Mouse (Mus musculus) thymus, adult 2 months (tissue): ENCODE data around the gene Sac3d1. TPM values are rescaled to one million over a fixed set of nuclear protein-coding genes. Genes with fewer than 3 reads are reported as not detected.
A peak's percentile ranks its signal among the peaks of the same experiment; 100 is the strongest.
"Not testable (repeated sequence)": the region's sequence is repeated elsewhere in the genome, so short reads cannot be mapped to it uniquely, and the experiment has no call there.

Source experiments
- DNase-seq: peaks from one replicate; pipeline ENCODE4 v3.0.0; 2021
- H3K27ac ChIP-seq: fragments of 200-500 bp; 2 replicates; pipeline ENCODE4 v1.5.1; 2012; ENCODE audit warnings: low read length, control low read depth; ENCODE audit not compliant: control insufficient read depth, insufficient read depth
- H3K27me3 ChIP-seq: fragments of 200-500 bp; 2 replicates; pipeline ENCODE4 v1.6.1; 2012; ENCODE audit warnings: mild to moderate bottlenecking, low read length, moderate library complexity, mixed read lengths; ENCODE audit not compliant: control insufficient read depth, insufficient read depth
- H3K36me3 ChIP-seq: fragments of 200-500 bp; 2 replicates; pipeline ENCODE4 v1.6.1; 2012; ENCODE audit warnings: mild to moderate bottlenecking, low read length, moderate library complexity; ENCODE audit not compliant: control insufficient read depth, insufficient read depth
- H3K4me1 ChIP-seq: fragments of 200-500 bp; replicated peaks from 2 replicates; pipeline ENCODE4 v1.6.1; 2012; ENCODE audit warnings: low read length; ENCODE audit not compliant: control insufficient read depth, insufficient read depth
- H3K4me3 ChIP-seq: fragments of 200-500 bp; 2 replicates; pipeline ENCODE4 v1.5.1; 2012; ENCODE audit warnings: mild to moderate bottlenecking, low read length, control low read depth, moderate library complexity; ENCODE audit not compliant: control insufficient read depth, insufficient read depth
- CTCF ChIP-seq: fragments of 200-500 bp; IDR thresholded peaks from 2 replicates; pipeline ENCODE4 v1.5.1; 2012; ENCODE audit warnings: mild to moderate bottlenecking, control low read depth, low read length, moderate library complexity, borderline replicate concordance; ENCODE audit not compliant: control insufficient read depth, poor library complexity, insufficient read depth; ENCODE audit errors: extremely low read depth
- POLR2A ChIP-seq: fragments of 200-500 bp; IDR thresholded peaks from 2 replicates; pipeline ENCODE4 v1.6.1; 2012; ENCODE audit warnings: mild to moderate bottlenecking, low read length, control low read depth, moderate library complexity; ENCODE audit not compliant: control insufficient read depth, poor library complexity, insufficient read depth; ENCODE audit errors: extremely low read depth
- WGBS: fragments of 180-500 bp; shearing (Covaris S2); methylation state at CpG from one replicate; pipeline ENCODE4 v1.1.7; 2018; 5-methylcytosine and 5-hydroxymethylcytosine counted together
- polyA plus RNA-seq: library from polyadenylated mRNA; depleted of rRNA; stranded (reverse); fragments of >200 nt; gene quantifications from 2 replicates; pipeline ENCODE4 v1.2.3, GENCODE M21; 2012

The Sac3d1 gene
- polyA plus RNA-seq, 1 experiment, result 71.3 TPM

GRCm38 (mm10) chr19:6132171-6132827 is 13.8 kb upstream of the Sac3d1 start:
- TF ChIP-seq CTCF (no peak), POLR2A (no peak)
- Histone ChIP-seq H3K4me1 (peaks cover 3% of the 10 kb centered on the region), H3K36me3 (no peaks in the 10 kb centered on the region), H3K4me3 (no peak overlapping the region), H3K27me3 (no peaks in the 10 kb centered on the region), H3K27ac (no peak overlapping the region)
- 91% methylated on average over 7 of the region's 7 CpGs for WGBS
- DNase-seq, result no peak

- WGBS, result 90% methylated on average over 7 of the region's 7 CpGs
- H3K36me3 ChIP-seq, H3K4me1 ChIP-seq, H3K4me3 ChIP-seq, H3K27me3 ChIP-seq, H3K27ac ChIP-seq, DNase-seq: not testable (repeated sequence)
These were observed 12.1 kb upstream of the Sac3d1 start for GRCm38 (mm10) chr19:6130414-6131128.

- Histone ChIP-seq H3K27me3 (no peaks in the 10 kb centered on the region), H3K4me3 (peak within 1 kb of the TSS; percentile 63), H3K36me3 (no peaks in the 10 kb centered on the region), H3K4me1 (peaks cover 3% of the 10 kb centered on the region), H3K27ac (peak within 1 kb of the TSS; percentile 89)
- WGBS, result under 1% methylated on average over 32 of the region's 32 CpGs
- TF ChIP-seq POLR2A, result peak; percentile 66; the same call in 1 of the 2 replicates
- TF ChIP-seq CTCF, result peak; percentile 50; the same call in 1 of the 2 replicates
- peak; percentile 96 for DNase-seq
These were observed 9.4 kb upstream of the Sac3d1 start, which contains the start of gene Snx15 for GRCm38 (mm10) chr19:6127760-6128341. TSS of gene Snx15 (minus strand) at chr19:6128304.

GRCm38 (mm10) chr19:6126789-6127580 is 8.5 kb upstream of the Sac3d1 start:
- 68% methylated on average over 10 of the region's 10 CpGs for WGBS
- Histone ChIP-seq H3K4me1 (peaks cover 3% of the 10 kb centered on the region), H3K27me3 (no peaks in the 10 kb centered on the region), H3K27ac (peak overlapping the region; percentile 89; the same call in 1 of the 2 replicates), H3K4me3 (peak overlapping the region; percentile 63; the same call in 1 of the 2 replicates), H3K36me3 (no peaks in the 10 kb centered on the region)
- no peak for DNase-seq
- TF ChIP-seq POLR2A, result no peak
- no peak for TF ChIP-seq CTCF

DNA sequence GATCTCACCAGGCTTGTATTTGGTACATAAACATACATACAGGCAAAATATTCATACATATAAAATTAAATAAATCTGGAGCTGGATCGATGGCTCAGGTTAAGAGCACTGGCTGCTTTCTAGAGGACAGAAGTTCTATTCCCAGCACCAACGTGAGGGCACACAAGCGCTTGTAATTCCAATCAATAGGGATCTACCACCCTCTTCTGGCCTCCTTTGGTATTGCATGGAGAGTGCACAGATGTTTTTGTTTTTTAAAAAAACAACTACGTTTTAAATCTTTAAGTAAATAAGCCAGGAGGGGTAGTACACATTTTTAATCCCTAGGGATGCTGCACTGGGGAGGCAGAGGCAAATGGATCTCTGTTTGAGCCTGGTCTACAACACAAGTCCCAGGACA is 7.8 kb upstream of the Sac3d1 start:
- H3K4me1 ChIP-seq, result peaks cover 3% of the 10 kb centered on the region
- H3K4me3 ChIP-seq, result no peak overlapping the region
- no peak for TF ChIP-seq POLR2A
- no peak for TF ChIP-seq CTCF
- no peaks in the 10 kb centered on the region for H3K27me3 ChIP-seq
- 34% methylated on average over 4 of the region's 4 CpGs for WGBS
- peak; percentile 65 for DNase-seq
- no peaks in the 10 kb centered on the region for H3K36me3 ChIP-seq
- no peak overlapping the region for H3K27ac ChIP-seq

DNA sequence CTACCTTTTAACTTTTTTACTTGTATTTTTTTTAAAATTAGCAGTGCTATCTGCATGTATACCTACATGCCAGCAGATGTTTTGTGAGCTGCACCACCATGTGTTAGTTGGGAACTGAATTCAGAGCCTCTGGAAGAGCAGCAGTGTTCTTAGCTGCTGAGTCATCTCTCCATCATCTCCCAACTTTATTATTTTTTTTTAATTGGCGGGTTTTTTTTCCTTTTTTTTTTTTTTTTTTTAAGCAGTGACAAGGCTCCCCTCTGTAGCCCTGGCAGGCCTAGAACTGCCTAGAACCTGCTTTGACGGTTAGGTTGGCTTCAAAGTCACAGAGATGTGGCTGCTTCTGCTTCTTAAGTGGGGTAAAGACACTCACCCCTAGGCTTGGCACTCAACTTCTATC is 6.4 kb upstream of the Sac3d1 start:
- no peaks in the 10 kb centered on the region for H3K36me3 ChIP-seq
- H3K4me3 ChIP-seq, result no peak overlapping the region
- TF ChIP-seq POLR2A (no peak), CTCF (no peak)
- H3K27me3 ChIP-seq, result no peaks in the 10 kb centered on the region
- no peak overlapping the region for H3K27ac ChIP-seq
- no peak for DNase-seq
- H3K4me1 ChIP-seq, result peaks cover 3% of the 10 kb centered on the region
- WGBS, result 91% methylated on average over 2 of the region's 2 CpGs
